Mouse (Mus musculus) olfactory bulb, adult 2 months (tissue): Measurements from ENCODE around the gene Gatad2b. TPM values are rescaled to one million over a fixed set of nuclear protein-coding genes. Genes with fewer than 3 reads are reported as not detected.
"Not testable (repeated sequence)": the region's sequence is repeated elsewhere in the genome, so short reads cannot be mapped to it uniquely, and the experiment has no call there.

ENCODE experiments used
- H3K27ac ChIP-seq: fragments of 200-500 bp; 2 replicates; pipeline ENCODE4 v1.5.1; 2012; ENCODE audit warnings: low read depth, low read length; ENCODE audit not compliant: insufficient read depth
- H3K4me1 ChIP-seq: fragments of 200-500 bp; 2 replicates; pipeline ENCODE4 v1.6.1; 2012; ENCODE audit warnings: low read length; ENCODE audit not compliant: control insufficient read depth, insufficient read depth
- H3K4me3 ChIP-seq: fragments of 200-500 bp; 2 replicates; pipeline ENCODE4 v1.5.1; 2012; ENCODE audit warnings: mild to moderate bottlenecking, low read depth, low read length, moderate library complexity; ENCODE audit not compliant: insufficient read depth
- CTCF ChIP-seq: fragments of 200-500 bp; IDR thresholded peaks from 2 replicates; pipeline ENCODE4 v1.5.1; 2012; ENCODE audit warnings: low read depth, mild to moderate bottlenecking, low read length, moderate library complexity; ENCODE audit not compliant: insufficient read depth
- POLR2A ChIP-seq: fragments of 200-500 bp; IDR thresholded peaks from 2 replicates; pipeline ENCODE4 v1.6.1; 2012; ENCODE audit warnings: mild to moderate bottlenecking, low read depth, low read length, moderate library complexity; ENCODE audit not compliant: insufficient read depth
- WGBS: fragments of 180-500 bp; shearing (Covaris S2); methylation state at CpG from one replicate; pipeline ENCODE4 v1.1.7; 2018; 5-methylcytosine and 5-hydroxymethylcytosine counted together
- polyA plus RNA-seq: library from polyadenylated mRNA; stranded (reverse); fragments of >200 nt; gene quantifications from 2 replicates; pipeline ENCODE4 v1.2.4, GENCODE M21; 2012; ENCODE audit warnings: low replicate concordance; ENCODE audit not compliant: missing spikeins, insufficient read depth, insufficient read length

Gatad2b gene
- polyA plus RNA-seq, 1 experiment = not detected

GRCm38 (mm10) chr3:90335517-90335916 is 42.5 kb downstream of the Gatad2b start:
- no peak for TF ChIP-seq POLR2A
- no peak for TF ChIP-seq CTCF
- Histone ChIP-seq H3K4me1 (peaks cover 3% of the 10 kb centered on the region; the same call in 1 of the 2 replicates), H3K4me3 (no peak overlapping the region), H3K27ac (no peak overlapping the region)

GRCm38 (mm10) chr3:90338190-90338589 is 45.2 kb downstream of the Gatad2b start:
- Histone ChIP-seq H3K4me3 (no peak overlapping the region), H3K27ac (0 out of 2 replicates have a peak overlapping the region, but pooled peaks have one; percentile 13), H3K4me1 (peaks cover 3% of the 10 kb centered on the region; the same call in 1 of the 2 replicates)
- no peak for TF ChIP-seq POLR2A
- no peak for TF ChIP-seq CTCF
- WGBS = 33% methylated on average over 3 of the region's 3 CpGs

- TF ChIP-seq POLR2A (no peak), CTCF (no peak)
- Histone ChIP-seq H3K27ac (no peak overlapping the region), H3K4me3 (no peak overlapping the region), H3K4me1 (peaks cover 3% of the 10 kb centered on the region; the same call in 1 of the 2 replicates)
Observed at GRCm38 (mm10) chr3:90340177-90340576, 47.2 kb downstream of the Gatad2b start.

- WGBS = 73% methylated on average over 2 of the region's 2 CpGs
- not testable (repeated sequence) for H3K27ac ChIP-seq, H3K4me1 ChIP-seq, H3K4me3 ChIP-seq
Observed at GRCm38 (mm10) chr3:90342853-90343252, 49.9 kb downstream of the Gatad2b start.

- WGBS = 99% methylated on average over 4 of the region's 4 CpGs
- H3K4me3 ChIP-seq = no peak overlapping the region
- no peaks in the 10 kb centered on the region for H3K4me1 ChIP-seq
- no peak overlapping the region for H3K27ac ChIP-seq
- TF ChIP-seq CTCF (no peak), POLR2A (no peak)
Observed at GRCm38 (mm10) chr3:90347847-90348246, 54.9 kb downstream of the Gatad2b start.

- TF ChIP-seq CTCF (no peak), POLR2A (no peak)
- Histone ChIP-seq H3K27ac (no peak overlapping the region), H3K4me3 (no peak overlapping the region), H3K4me1 (no peaks in the 10 kb centered on the region)
- WGBS = 62% methylated on average over 7 of the region's 7 CpGs
Observed at GRCm38 (mm10) chr3:90357959-90358358, 65.0 kb downstream of the Gatad2b start.

- H3K4me1 ChIP-seq = no peaks in the 10 kb centered on the region
- TF ChIP-seq CTCF = no peak
- TF ChIP-seq POLR2A = no peak
- no peak overlapping the region for H3K27ac ChIP-seq
- 77% methylated on average over 1 of the region's 1 CpGs for whole genome bisulfite sequencing
- no peak overlapping the region for H3K4me3 ChIP-seq
Observed at GRCm38 (mm10) chr3:90359230-90359629, 66.3 kb downstream of the Gatad2b start.

GRCm38 (mm10) chr3:90361476-90361875 is 68.5 kb downstream of the Gatad2b start:
- 81% methylated on average over 4 of the region's 4 CpGs for WGBS
- no peak overlapping the region for H3K27ac ChIP-seq

GRCm38 (mm10) chr3:90362346-90362745 is 69.4 kb downstream of the Gatad2b start:
- Histone ChIP-seq H3K27ac (no peak overlapping the region), H3K4me3 (no peak overlapping the region), H3K4me1 (no peaks in the 10 kb centered on the region)
- TF ChIP-seq CTCF = no peak
- no peak for TF ChIP-seq POLR2A
- WGBS = 69% methylated on average over 2 of the region's 2 CpGs

More at GRCm38 (mm10) chr3:90361476-90361875, 68.5 kb downstream of the Gatad2b start:
- Histone ChIP-seq H3K4me1 (no peaks in the 10 kb centered on the region), H3K4me3 (no peak overlapping the region)
- no peak for TF ChIP-seq CTCF
- TF ChIP-seq POLR2A = no peak

- no peak overlapping the region for H3K4me3 ChIP-seq
- no peaks in the 10 kb centered on the region for H3K4me1 ChIP-seq
- 90% methylated on average over 5 of the region's 5 CpGs for WGBS
- TF ChIP-seq CTCF (no peak), POLR2A (no peak)
- no peak overlapping the region for H3K27ac ChIP-seq
Observed at GRCm38 (mm10) chr3:90367001-90367632, 74.1 kb downstream of the Gatad2b start.
